Mouse (Mus musculus) forebrain, postnatal 0 days (tissue): ENCODE measurements around the gene Rho. TPM values are rescaled to one million over a fixed set of nuclear protein-coding genes. Genes with fewer than 3 reads are reported as not detected.
A peak's percentile ranks its signal among the peaks of the same experiment; 100 is the strongest.

Source experiments
- ATAC-seq: fragments of 200-750 bp; cut with Nextera tagmentation; 2 replicates; pipeline ENCODE4 v1.8.0; 2017; ENCODE audit warnings: mild to moderate bottlenecking, moderate library complexity
- DNase-seq: peaks from one replicate; pipeline ENCODE4 v3.0.0-alpha.2; 2015
- H3K27ac ChIP-seq: fragments of 300-500 bp; sonication (generic); 2 replicates; pipeline ENCODE4 v1.5.1; 2014; ENCODE audit warnings: low read depth, mild to moderate bottlenecking, antibody characterized with exemption, low read length, moderate library complexity, mixed read lengths
- H3K27me3 ChIP-seq: fragments of 300-500 bp; sonication (generic); 2 replicates; pipeline ENCODE4 v1.6.1; 2014; ENCODE audit warnings: mild to moderate bottlenecking, low read length, mixed read lengths; ENCODE audit not compliant: insufficient read depth
- H3K36me3 ChIP-seq: fragments of 300-500 bp; sonication (generic); 2 replicates; pipeline ENCODE4 v1.6.1; 2014; ENCODE audit warnings: mild to moderate bottlenecking, moderate library complexity; ENCODE audit not compliant: insufficient read depth
- H3K4me1 ChIP-seq: fragments of 300-500 bp; sonication (generic); 2 replicates; pipeline ENCODE4 v1.6.1; 2014; ENCODE audit warnings: antibody characterized with exemption; ENCODE audit not compliant: insufficient read depth
- H3K4me2 ChIP-seq: fragments of 300-500 bp; sonication (generic); 2 replicates; pipeline ENCODE4 v1.6.1; 2014; ENCODE audit warnings: low read depth, mild to moderate bottlenecking, moderate library complexity
- H3K4me3 ChIP-seq: fragments of 300-500 bp; sonication (generic); 2 replicates; pipeline ENCODE4 v1.5.1; 2014; ENCODE audit warnings: low read depth, low read length, mixed read lengths
- H3K9ac ChIP-seq: fragments of 300-500 bp; sonication (generic); 2 replicates; pipeline ENCODE4 v1.6.1; 2014; ENCODE audit warnings: mild to moderate bottlenecking
- H3K9me3 ChIP-seq: fragments of 300-500 bp; sonication (generic); 2 replicates; pipeline ENCODE4 v1.6.1; 2016; ENCODE audit warnings: low read length
- CTCF ChIP-seq: sonication (generic); IDR thresholded peaks from 2 replicates; pipeline ENCODE4 v1.5.1; 2016; ENCODE audit warnings: antibody characterized with exemption, control low read depth, low read depth
- WGBS: fragments of 180-500 bp; shearing (Covaris S2); extraction: QIAGEN DNeasy Blood & Tissue Kit; methylation state at CpG from one replicate; pipeline ENCODE4 v1.1.7; 2014; 5-methylcytosine and 5-hydroxymethylcytosine counted together
- polyA plus RNA-seq: library from polyadenylated mRNA; unstranded; fragments of >200 nt; fragmentation: Nextera tagmentation; extraction: Ambion mirVana; gene quantifications from 2 replicates; pipeline ENCODE4 v1.2.1, GENCODE M21; 2015
- total RNA-seq: library from RNA; depleted of rRNA; stranded (reverse); fragments of >200 nt; gene quantifications from 2 replicates; pipeline ENCODE4 v1.2.3, GENCODE M21; 2014

Gene Rho
- total and polyA plus RNA-seq, 2 experiments from 2014 or later = 0.57 TPM; not detected in 1

DNA sequence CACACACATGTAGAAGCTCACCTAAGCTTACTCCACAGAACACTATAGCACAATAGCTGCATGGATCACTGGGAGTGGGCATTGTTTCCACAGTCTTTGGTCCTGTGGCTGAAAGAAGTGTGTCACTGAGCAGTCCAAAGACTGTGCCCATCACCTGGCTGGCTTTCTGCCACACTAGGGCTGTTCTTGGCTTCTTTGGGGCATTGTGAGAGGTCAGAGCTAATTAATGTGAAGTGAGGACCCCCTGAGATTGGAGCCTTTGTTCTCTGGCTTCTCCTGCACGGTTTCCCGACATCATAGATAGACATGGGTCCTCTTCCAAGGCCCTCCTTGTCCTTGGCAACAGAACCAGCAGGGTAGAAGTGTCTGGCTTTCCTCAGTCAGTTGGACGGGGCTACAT is 39.2 kb upstream of the Rho start:
- Histone ChIP-seq H3K9ac (no peak overlapping the region), H3K4me1 (peaks cover 17% of the 10 kb centered on the region), H3K4me3 (no peak overlapping the region), H3K27ac (peak overlapping the region; percentile 74), H3K36me3 (peaks cover 21% of the 10 kb centered on the region), H3K27me3 (no peaks in the 10 kb centered on the region), H3K9me3 (no peaks in the 10 kb centered on the region), H3K4me2 (no peak overlapping the region)
- no peak for ATAC-seq
- no peak for TF ChIP-seq CTCF
- no peak for DNase-seq
- 34% methylated on average over 3 of the region's 3 CpGs for WGBS

DNA sequence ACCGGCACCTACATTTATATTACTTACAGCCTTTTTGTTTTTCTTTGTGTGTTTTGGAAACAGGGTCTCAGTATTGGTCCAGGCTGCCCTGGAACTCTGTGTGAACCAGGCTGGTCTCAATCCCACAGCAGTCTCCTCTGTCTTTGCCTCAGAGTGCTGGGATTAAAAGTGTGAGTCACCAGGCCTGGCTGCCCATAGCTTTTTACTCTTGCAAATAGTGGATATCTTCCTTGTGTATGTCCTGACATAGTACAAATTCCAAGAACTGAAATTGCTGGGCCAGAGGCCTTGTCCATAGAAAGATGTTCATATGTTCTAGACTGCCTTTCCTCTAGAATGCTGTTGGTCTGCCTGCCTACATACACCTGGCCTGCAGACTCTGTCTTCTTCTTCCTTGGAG is 35.2 kb upstream of the Rho start:
- no peak overlapping the region for H3K4me3 ChIP-seq
- peaks cover 12% of the 10 kb centered on the region; the same call in 1 of the 2 replicates for H3K36me3 ChIP-seq
- 24% methylated on average over 1 of the region's 1 CpGs for WGBS
- no peak overlapping the region for H3K9ac ChIP-seq
- no peak overlapping the region for H3K4me2 ChIP-seq
- no peaks in the 10 kb centered on the region for H3K27me3 ChIP-seq
- H3K27ac ChIP-seq = no peak overlapping the region
- ATAC-seq (no peak), DNase-seq (no peak)
- H3K4me1 ChIP-seq = peaks cover 8% of the 10 kb centered on the region
- TF ChIP-seq CTCF = no peak
- no peaks in the 10 kb centered on the region for H3K9me3 ChIP-seq

GRCm38 (mm10) chr6:115897117-115897516 is 34.4 kb upstream of the Rho start:
- no peak for ATAC-seq
- no peak overlapping the region for H3K4me2 ChIP-seq
- no peak for TF ChIP-seq CTCF
- no peaks in the 10 kb centered on the region for H3K9me3 ChIP-seq
- H3K36me3 ChIP-seq = peaks cover 12% of the 10 kb centered on the region; the same call in 1 of the 2 replicates
- 0 out of 2 replicates have a peak, but pooled peaks cover under 1% of the 10 kb centered on the region for H3K4me1 ChIP-seq
- DNase-seq = no peak
- no peaks in the 10 kb centered on the region for H3K27me3 ChIP-seq
- WGBS = 71% methylated on average over 4 of the region's 4 CpGs
- H3K4me3 ChIP-seq = no peak overlapping the region
- H3K9ac ChIP-seq = no peak overlapping the region
- no peak overlapping the region; the same call in 1 of the 2 replicates for H3K27ac ChIP-seq

DNA sequence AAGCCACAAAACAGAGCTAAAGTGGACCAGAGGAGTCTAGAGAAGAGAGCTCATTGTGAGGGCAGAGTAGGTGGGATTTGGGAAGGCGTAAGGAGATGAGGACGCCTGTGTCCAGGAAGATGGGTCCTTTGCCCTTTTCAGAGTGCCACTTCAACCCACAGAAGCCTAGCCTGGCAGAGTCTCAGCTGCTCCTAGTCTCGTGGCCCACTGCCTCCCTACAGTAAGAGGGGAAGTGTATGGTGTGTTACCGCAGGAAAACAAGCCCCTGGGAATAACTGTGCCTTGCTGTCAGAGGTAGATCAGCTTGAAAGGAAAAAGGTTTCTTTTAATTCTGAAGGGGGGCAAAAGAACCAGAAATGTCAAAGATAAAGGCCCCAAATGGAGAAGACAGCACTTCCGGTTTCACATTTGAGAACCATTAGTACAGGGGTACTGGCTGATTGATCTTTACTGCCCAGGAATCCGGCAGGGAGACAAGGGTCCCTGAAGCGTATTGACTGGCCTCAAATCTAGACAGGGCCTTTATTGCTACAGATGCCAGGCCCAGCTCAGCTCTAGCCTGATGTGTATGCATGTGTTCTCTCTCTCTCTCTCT is 33.5 kb upstream of the Rho start:
- no peak overlapping the region for H3K9ac ChIP-seq
- no peak overlapping the region for H3K4me3 ChIP-seq
- H3K4me2 ChIP-seq = no peak overlapping the region
- H3K4me1 ChIP-seq = no peaks in the 10 kb centered on the region
- ATAC-seq (no peak), DNase-seq (no peak)
- 82% methylated on average over 7 of the region's 7 CpGs for WGBS
- no peak for TF ChIP-seq CTCF
- no peaks in the 10 kb centered on the region for H3K27me3 ChIP-seq
- no peaks in the 10 kb centered on the region for H3K9me3 ChIP-seq
- H3K27ac ChIP-seq = no peak overlapping the region; the same call in 1 of the 2 replicates
- peaks cover 12% of the 10 kb centered on the region; the same call in 1 of the 2 replicates for H3K36me3 ChIP-seq

DNA sequence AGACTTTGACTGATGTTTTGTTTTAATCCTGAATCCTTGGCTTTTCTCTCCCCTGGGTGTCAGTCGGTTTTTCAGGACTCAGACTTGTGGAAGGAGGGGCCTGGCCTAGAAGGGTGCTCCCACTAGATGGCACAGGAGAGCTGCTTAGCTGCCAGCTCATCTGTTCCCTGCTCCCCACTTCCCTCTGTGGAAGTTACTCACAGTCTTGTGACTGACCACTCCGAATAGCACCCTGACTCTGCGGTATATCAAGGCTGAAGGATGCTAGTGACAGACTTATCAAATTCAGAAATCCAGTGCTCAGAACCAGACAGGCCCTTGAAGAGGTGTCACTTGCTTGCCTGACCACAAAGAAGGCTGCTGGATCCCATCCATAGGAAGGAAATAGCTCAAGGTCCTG is 30.5 kb upstream of the Rho start:
- ATAC-seq (peak; percentile 81), DNase-seq (peak; percentile 83)
- TF ChIP-seq CTCF = peak; percentile 89
- 21% methylated on average over 3 of the region's 3 CpGs for WGBS
- Histone ChIP-seq H3K9me3 (no peaks in the 10 kb centered on the region), H3K4me3 (no peak overlapping the region), H3K27ac (no peak overlapping the region), H3K36me3 (peaks cover 10% of the 10 kb centered on the region), H3K9ac (no peak overlapping the region), H3K27me3 (no peaks in the 10 kb centered on the region), H3K4me1 (0 out of 2 replicates have a peak, but pooled peaks cover 4% of the 10 kb centered on the region), H3K4me2 (no peak overlapping the region)

GRCm38 (mm10) chr6:115901489-115901931 is 30.0 kb upstream of the Rho start:
- Histone ChIP-seq H3K9me3 (no peaks in the 10 kb centered on the region), H3K27ac (no peak overlapping the region), H3K9ac (no peak overlapping the region), H3K4me1 (0 out of 2 replicates have a peak, but pooled peaks cover 4% of the 10 kb centered on the region), H3K4me2 (no peak overlapping the region), H3K36me3 (peaks cover 13% of the 10 kb centered on the region), H3K27me3 (no peaks in the 10 kb centered on the region), H3K4me3 (no peak overlapping the region)
- WGBS = 79% methylated on average over 8 of the region's 8 CpGs
- DNase-seq = no peak
- TF ChIP-seq CTCF = no peak
- ATAC-seq = no peak

DNA sequence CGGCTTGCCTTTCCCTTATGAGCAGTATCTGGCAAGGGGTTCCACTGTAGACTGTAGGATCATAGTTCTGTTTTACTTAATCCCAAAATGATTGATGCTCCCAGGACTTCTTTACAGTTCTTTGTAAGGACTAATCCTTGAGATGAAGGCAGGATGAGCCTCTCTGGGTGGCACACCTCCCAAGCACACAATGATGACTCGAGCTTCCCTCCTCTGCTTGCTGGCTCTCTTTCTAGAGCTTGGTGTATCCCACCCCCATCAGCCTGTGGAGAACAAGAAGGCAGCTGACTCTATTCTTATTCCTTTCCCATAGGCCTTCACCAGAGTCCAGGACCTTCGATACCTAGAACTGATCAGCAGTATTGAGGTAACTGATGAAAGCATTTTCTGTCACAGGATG is 29.0 kb upstream of the Rho start:
- Histone ChIP-seq H3K9ac (no peak overlapping the region), H3K4me3 (no peak overlapping the region), H3K27me3 (no peaks in the 10 kb centered on the region), H3K9me3 (no peaks in the 10 kb centered on the region), H3K36me3 (peaks cover 18% of the 10 kb centered on the region), H3K27ac (no peak overlapping the region), H3K4me1 (0 out of 2 replicates have a peak, but pooled peaks cover 4% of the 10 kb centered on the region), H3K4me2 (no peak overlapping the region)
- no peak for TF ChIP-seq CTCF
- 60% methylated on average over 3 of the region's 3 CpGs for WGBS
- ATAC-seq = no peak
- DNase-seq = no peak
